Mouse (Mus musculus) stomach, postnatal 0 days (tissue): ENCODE measurements at regions not wholly inside any gene's neighbourhood (a gene's known extent, or its start where the extent isn't known, plus 50 kb on each side); places are given as distances from the start of the nearest gene placed in this dataset.

Experiments
- CTCF ChIP-seq: IDR thresholded peaks from 2 replicates; pipeline ENCODE4 v1.5.1; 2016; ENCODE audit warnings: antibody characterized with exemption, low read depth, mild to moderate bottlenecking, moderate library complexity
- EP300 ChIP-seq: optimal IDR thresholded peaks from 2 replicates; pipeline ENCODE3; 2016; ENCODE audit warnings: antibody characterized with exemption

DNA sequence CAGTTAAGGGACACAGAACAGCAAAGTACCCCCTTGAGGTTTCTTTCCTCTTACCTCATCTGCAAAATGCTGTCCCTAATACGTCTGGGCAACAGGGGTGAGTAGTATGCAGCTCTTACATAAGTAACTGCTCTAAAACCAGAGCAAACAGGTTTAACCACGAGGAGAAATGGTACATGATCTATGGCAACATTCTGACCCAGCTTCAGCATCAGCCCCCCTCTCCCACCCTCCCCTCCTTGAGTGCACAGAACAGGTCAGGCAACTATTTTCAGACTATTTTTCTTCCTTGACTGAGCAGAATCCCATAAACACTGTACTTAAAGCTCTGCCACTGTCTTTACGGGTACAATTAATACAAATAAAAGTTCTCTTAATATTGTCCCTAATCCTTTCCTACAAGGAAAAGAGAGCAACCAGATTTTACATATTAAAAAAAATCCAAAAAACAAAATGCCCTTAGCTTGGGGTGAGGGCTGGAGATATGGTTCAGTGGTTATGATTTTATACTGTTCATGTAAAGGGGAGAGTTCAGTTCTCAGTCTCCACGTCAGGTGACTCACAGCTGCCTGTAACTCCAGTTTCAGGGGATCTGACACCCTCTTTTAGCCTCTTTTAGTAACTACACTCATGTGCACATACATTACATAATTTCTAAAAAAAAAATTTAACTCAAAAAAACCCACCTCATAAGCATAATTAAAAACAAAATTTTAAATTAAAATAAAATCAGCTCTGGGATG is 69.1 kb upstream of the Spdye4c start:
- TF ChIP-seq EP300 (no peak), CTCF (no peak)
